ENCODE assay signal across 16 mouse cellular contexts in the genomic region with DNA sequence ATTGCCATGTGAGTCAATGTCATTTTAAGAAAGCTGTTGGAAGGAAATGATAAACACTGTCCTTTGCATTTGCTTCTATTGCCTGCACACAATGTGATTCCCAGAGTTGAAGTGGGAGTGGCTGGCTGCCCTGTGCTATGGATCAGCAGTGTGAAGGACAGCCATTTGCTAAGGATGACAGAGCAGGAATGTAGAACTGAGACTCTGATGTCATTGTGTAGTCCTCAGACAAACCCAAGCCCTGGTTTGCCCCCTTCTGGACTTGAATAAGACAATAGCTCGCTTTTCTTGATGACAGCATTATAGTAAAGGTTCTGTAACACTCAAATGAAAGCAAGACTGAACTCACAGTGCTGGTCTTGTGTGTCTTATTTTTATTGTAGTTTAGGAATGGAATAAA.
A peak's percentile ranks its signal among the peaks of the same experiment; 100 is the strongest.
DNase-seq lines count a peak whose midpoint lies in the region; ATAC-seq lines count a peak whose summit lies in the region.
"Had no signal": no experiment of that assay in that cellular context is flagged by ENCODE, and none has a peak within 500 bp of the region (broad histone marks: within the 10 kb centered on the region; RNA-seq: fewer than 3 reads in every experiment).

No protein-coding gene starts in this region.

- no peak overlapping the region for H3K9ac ChIP-seq in kidney, embryonic 15.5 days
- no peak overlapping the region for H3K9ac ChIP-seq in intestine, embryonic 16.5 days (ENCODE audit: low read depth, low read length)
- H3K9ac ChIP-seq: heart, embryonic 12.5 days; hindbrain, embryonic 15.5 days had no signal

- H3K27ac ChIP-seq in kidney, embryonic 15.5 days: no peak overlapping the region
- no peak overlapping the region for H3K27ac ChIP-seq in intestine, embryonic 16.5 days (ENCODE audit: low read length)
- H3K27ac ChIP-seq: hindbrain, embryonic 15.5 days had no signal

- no peaks in the 10 kb centered on the region for H3K4me1 ChIP-seq in kidney, embryonic 15.5 days
- no peaks in the 10 kb centered on the region for H3K4me1 ChIP-seq in intestine, embryonic 16.5 days (ENCODE audit: control insufficient read depth, insufficient read depth, low read length)
- H3K4me1 ChIP-seq: heart, embryonic 12.5 days had no signal

- peak; percentile 17 for DNase-seq in adrenal gland, postnatal 10 days
- DNase-seq in adrenal gland, postnatal 25 days: no peak
- DNase-seq in kidney, adult 9 months: no peak
- peak; percentile 9 for DNase-seq in retina, embryonic 14.5 days (ENCODE audit: low spot score)
- no peak for DNase-seq in retina, postnatal 1 day
- DNase-seq: cerebellum, postnatal 14 days; gastrocnemius, postnatal 25 days; kidney, postnatal 14 days; liver; lung, adult 2 months; thymus, postnatal 4 days had no signal

- WGBS in kidney, embryonic 15.5 days: 57% methylated on average over 1 of the region's 1 CpGs
- 67% methylated on average over 1 of the region's 1 CpGs for WGBS in intestine, embryonic 16.5 days

- H3K27me3 ChIP-seq in kidney, embryonic 15.5 days: no peaks in the 10 kb centered on the region
- H3K27me3 ChIP-seq in intestine, embryonic 16.5 days (replicated peaks; ENCODE audit: control insufficient read depth, insufficient read depth, low read length): no peaks in the 10 kb centered on the region
- H3K27me3 ChIP-seq: heart, embryonic 12.5 days; hindbrain, embryonic 15.5 days had no signal

- no peak overlapping the region for H3K4me2 ChIP-seq in kidney, embryonic 15.5 days
- no peak overlapping the region for H3K4me2 ChIP-seq in intestine, embryonic 16.5 days (ENCODE audit: low read depth, low read length)
- H3K4me2 ChIP-seq: heart, embryonic 12.5 days; hindbrain, embryonic 15.5 days had no signal

- H3K4me3 ChIP-seq in kidney, embryonic 15.5 days (replicated peaks): no peak overlapping the region
- H3K4me3 ChIP-seq in intestine, embryonic 16.5 days (ENCODE audit: low read length): no peak overlapping the region
- H3K4me3 ChIP-seq: heart, embryonic 12.5 days; hindbrain, embryonic 15.5 days had no signal

- H3K9me3 ChIP-seq in kidney, embryonic 15.5 days (replicated peaks): no peaks in the 10 kb centered on the region
- no peaks in the 10 kb centered on the region for H3K9me3 ChIP-seq in intestine, embryonic 16.5 days (ENCODE audit: control insufficient read depth, low read length)
- H3K9me3 ChIP-seq: heart, embryonic 12.5 days; hindbrain, embryonic 15.5 days had no signal

- ATAC-seq in kidney, embryonic 15.5 days (replicated peaks; ENCODE audit: low FRiP score): peak; percentile 93
- no peak for ATAC-seq in intestine, embryonic 16.5 days
- ATAC-seq in monocyte, adult 5-6 weeks (replicated peaks; ENCODE audit: insufficient number of reproducible peaks, low FRiP score, low TSS enrichment, poor library complexity, severe bottlenecking): no peak

- no peaks in the 10 kb centered on the region for H3K36me3 ChIP-seq in kidney, embryonic 15.5 days
- no peaks in the 10 kb centered on the region for H3K36me3 ChIP-seq in intestine, embryonic 16.5 days (ENCODE audit: control insufficient read depth, insufficient read depth, low read length)
- H3K36me3 ChIP-seq: heart, embryonic 12.5 days; hindbrain, embryonic 15.5 days had no signal

Comparison
In these comparisons a context has a peak if more than half of its experiments do, and no peak if none do; other contexts are left out.
1. DNase-seq: peak in adrenal gland, postnatal 10 days (single experiment) and retina, embryonic 14.5 days (single experiment); none in adrenal gland, postnatal 25 days (single experiment), kidney, adult 9 months (single experiment) and retina, postnatal 1 day (single experiment).